Mouse (Mus musculus) heart, adult 9 months (tissue): Measurements from ENCODE around the gene Olfr444.

Source experiments
- DNase-seq, 2 experiments: peaks; one replicate each; pipeline ENCODE4 v3.0.0; 2022; ENCODE audit warnings: low spot score in 2 of 2

Gene Olfr444

DNA sequence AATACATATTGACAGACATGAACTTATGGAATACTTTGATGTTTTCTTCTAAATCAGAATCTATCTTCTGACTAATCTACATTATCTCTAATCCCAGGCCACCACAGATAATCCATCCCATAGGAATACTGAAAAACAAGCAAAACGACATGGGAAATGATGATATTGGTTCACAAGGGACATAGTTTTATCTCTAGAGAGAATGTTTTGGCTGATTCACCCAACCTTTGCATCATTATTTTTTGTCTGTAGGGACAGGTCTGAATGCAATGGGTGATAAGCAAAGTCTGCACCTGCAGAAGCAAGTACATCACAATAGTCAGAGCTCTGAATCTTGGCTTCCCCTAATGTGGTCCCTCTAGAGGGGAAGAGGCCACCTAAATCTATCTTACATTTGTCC lies at the start of gene Olfr444:
Gene Olfr444, plus strand, starts transcription at position 301 of the 400 bp plus-strand sequence.
- no peak for DNase-seq

DNA sequence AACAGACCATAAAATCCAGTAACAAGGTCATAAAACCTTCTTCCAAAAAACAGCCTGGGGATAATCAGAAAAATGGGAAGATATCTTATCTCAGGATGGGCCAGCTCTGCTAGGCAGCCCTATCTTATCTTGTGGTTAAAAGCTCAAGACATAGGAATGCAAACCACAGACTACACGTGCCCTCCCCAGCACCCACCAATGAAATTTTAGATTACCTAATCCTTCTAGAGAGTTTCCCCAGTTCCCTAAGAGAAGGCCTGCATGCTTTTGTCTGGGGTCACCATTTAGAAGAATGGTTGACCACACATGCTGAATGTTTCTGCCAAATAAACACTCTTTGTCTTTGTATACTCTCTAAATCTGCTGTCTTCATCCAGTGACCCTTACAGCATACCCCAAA lies 48.5 kb upstream of the Olfr444 start:
- DNase-seq: no peak

DNA sequence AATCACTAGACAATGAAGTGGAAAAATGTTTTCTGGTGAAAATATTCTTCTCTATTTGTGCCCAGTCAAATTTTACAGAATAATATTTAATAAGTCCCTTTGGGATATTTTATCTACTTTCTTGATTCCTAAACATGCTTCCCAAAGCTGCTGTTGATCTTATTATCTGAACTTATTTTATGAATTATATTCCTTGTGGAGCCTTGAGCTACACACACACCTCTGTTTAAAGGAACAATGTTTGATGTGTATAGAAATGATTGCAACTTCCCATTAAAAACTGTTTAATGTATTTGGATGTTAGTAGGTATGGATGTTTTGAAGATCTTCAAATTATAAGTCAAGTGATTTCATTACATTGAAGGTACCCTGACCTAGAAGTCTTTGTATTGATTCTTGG lies 40.3 kb upstream of the Olfr444 start, which contains the start of gene Olfr447:
Gene Olfr447, plus strand, starts transcription at position 301 of the 400 bp plus-strand sequence.
- no peak for DNase-seq

DNA sequence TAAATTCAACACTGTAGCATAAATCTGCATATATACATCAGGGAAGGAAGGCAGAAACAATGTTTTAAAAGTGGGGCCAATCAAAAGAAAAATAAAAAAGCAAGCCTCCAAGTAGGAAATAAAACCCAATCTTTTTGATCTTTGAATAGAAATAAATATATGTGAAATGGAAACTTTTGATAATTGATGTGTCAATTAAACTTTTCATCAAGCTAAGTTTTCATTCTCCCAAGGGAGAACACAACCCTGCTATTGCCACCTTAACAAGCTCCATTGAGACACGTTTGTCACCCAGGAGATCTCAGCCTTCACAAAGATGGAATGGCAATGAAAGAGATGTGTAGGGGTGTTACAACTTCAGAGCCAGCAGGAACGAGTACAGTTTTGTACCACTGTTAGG lies 27.8 kb upstream of the Olfr444 start, which contains the start of gene Olfr446:
Gene Olfr446, plus strand, starts transcription at position 301 of the 400 bp plus-strand sequence.
- no peak for DNase-seq

DNA sequence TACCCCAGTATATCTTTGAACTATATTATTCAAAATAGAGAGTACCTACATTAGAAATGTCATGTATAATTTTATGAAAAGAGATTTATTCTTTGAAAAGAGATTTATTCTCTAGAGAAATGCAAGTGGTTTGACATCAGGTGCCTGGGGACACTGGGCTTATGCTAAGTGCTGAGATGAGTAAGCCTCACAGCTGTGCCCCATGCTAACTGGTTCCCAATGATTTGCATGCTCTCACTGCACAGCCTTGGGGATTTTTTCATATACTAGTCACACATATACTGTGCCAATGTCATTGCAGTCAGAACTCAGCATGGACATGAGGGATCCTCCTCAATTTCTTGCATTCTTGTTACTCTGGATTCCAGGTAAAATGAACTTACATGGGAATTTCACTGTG lies 31.5 kb downstream of the Olfr444 start:
- DNase-seq: no peak
